Mouse (Mus musculus): ENCODE data around the gene Ikzf2.

Ikzf2 gene

DNA sequence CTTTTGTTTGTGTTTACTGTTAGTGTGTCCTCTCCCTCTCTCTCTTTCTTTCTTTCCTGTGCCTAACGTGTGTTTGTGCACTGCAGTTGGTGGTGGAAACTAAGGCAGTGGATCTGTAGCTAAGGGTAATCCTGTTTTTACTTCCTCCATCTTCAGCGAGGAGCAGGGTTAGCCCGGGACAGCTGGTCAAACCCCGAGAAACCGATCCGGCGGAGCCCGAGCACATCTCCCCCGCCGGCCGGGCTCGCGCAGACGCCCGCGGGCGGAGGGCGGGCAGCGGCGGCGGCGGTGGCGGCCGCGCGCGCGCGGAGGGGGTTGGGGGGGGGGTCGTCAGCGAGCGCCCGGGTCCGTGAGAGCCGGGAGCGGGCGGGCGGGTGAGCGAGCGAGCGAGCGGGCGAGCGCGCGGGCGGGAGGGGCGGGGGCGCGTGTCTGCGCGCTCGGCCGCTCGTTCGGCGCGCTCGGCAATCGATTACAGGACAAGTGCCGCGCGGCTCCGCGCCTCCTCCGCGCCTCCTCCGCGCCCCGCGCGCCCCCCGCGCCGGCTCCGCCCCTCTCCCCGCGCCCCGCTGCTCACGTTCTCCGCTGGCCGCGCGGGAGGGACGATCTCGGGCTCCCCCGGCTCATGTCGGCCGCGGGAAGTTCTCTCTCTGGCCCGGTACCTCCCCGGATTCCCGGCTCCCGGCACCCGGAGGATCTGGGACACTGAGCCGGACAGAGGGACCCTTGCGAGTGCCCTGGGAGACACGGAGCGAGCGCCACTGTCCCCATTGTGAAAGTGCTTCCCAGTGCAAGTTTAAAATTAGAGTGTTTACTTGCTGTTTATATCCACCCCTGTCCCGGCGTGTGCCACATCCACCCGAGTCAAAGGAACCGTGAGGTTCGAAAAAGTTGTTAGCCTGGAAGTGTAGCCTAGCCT, at the start of gene Ikzf2:
Gene Ikzf2 (minus strand): TSS at position 170 of the 916 bp plus-strand sequence.
- peak; percentile 67 to 71 for DNase-seq

DNA sequence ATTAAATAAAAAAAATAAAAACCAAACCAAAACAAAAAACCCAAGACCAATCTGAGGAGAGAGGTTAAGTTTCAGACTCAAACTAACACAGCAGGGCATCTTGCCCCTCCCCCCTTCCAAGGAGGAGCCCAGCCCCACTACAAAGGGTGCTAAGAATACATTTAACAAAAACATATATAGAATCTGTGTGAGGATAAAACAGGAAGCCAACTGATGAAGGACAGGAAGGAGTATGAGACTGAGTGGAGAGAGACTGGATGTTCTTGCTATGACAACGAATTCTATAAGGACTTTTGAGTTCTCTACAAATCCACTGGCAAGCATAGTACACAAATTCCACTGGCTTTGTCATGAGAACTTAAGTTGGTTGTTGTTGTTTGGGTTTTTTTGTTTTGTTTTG, 42.7 kb upstream of the Ikzf2 start:
- DNase-seq, result no peak

DNA sequence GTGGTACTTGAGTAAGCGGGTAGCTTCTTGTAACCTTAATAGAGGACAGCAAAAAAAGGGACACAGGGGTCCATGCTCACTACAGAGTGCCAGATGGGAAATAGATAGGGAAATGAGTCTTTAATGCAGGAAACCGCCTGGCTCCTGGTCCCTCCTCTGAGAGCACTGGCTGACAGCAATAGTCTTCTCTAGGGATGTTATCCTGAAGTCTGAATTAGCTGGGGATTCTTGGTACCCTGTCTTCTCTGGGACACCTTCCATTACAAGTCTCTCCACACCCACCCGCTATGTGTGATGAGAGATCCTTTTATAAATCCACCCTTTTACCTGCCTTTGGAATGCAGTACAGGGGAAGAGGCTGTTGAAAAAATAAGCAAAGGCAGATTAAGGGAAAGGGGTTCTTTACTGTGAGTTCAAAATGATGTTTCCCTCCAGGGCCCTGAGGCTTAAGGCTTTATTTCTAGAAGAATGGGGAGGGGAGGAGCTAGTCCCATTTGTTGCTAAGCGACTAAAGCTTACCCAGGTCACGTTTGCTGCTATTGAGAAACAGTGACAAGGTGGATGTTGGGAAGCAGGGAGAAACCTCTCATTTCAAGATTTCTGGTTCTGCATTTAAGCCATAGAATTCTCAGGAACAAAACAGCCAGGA, 42.1 kb upstream of the Ikzf2 start:
- DNase-seq, result peak in 1 of 2 experiments; percentile 2

- DNase-seq, result peak; percentile 28 to 34
Observed at GRCm38 (mm10) chr1:69727968-69728367, 40.9 kb upstream of the Ikzf2 start.

DNA sequence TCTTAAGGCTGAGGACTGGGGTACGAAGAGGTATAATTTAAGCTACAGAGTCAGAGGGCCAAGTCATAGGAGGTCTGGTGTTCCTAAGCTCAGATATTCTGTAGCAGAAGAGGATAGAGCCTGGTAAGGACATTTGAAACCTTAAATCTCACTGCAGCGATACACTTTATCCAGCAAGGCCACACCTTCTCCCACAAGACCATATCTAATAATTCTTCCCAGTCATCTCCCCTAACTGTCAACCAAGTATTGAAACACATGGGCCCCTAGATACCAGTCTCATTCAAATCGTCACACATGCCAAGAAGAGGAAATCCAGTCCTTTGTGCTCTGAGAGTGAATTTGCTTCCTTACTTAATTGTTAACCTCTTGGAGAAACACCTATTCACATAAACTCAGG, 30.1 kb upstream of the Ikzf2 start:
- DNase-seq, result no peak

DNA sequence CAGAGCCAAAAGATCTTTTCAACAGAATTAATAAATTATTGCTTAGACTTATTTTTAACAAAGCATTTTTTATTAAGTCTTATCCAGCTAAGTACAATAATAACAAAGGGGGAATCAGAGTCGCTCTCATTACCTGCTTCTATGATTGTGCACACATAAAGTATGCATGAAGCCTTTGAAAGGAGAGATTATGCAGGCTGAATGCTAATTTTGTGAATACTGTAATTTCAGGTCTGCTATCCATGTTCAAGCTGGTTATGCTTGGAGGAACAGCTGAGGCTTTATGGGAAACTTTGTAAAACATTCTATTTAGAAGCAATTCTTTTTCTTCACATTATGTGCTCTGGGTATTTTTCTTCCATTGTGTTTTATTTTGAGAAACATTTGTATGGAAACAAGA, 21.5 kb upstream of the Ikzf2 start:
- DNase-seq, result no peak

DNA sequence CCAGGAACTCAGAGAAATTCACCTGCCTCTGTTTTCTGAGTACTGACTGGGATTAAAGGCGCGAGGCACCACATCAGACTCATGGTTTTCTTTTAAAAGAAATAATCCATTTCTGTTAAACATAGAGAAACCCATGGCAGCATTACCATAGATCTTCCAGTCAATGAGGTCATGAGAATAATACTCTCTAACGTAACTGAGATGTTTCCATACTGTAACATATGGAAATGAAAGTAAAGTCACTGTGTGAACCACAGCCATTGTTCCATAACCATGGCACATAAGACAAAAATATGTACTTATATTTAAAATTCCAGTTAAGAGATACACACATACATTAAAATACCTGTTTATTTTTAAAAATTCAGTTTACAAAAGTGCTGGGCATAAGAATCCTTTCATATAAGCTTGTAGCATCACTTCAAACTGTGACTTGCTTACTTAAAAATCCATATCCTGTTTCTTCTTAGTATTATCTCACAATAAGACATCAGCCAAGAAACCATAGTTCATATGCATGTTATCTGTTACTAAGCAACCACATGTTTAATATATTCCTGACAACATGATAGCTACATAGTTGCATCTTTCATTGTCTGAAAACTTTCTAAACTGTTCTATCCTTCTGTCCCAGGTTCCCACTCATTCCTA, 16.6 kb upstream of the Ikzf2 start:
- no peak for DNase-seq

DNA sequence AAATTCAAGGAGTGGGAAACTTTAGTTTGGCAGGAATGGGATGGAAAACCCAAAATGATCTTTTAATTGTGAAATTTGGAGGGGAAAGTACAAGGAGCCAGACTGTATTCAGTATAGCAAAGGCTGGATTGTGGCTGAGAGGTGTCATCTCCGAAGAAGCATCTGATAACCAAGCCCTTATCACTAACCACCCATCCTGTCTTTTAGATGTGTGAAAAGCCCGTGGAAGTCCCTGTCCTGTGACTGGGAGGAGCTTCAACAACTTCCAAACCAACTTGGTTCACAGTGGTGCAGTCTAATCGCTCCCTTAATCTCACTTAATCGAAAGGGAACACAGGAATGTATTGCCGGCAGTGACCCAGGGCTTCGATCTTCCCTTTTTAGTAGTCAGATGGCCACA, 4.9 kb upstream of the Ikzf2 start:
- no peak for DNase-seq

DNA sequence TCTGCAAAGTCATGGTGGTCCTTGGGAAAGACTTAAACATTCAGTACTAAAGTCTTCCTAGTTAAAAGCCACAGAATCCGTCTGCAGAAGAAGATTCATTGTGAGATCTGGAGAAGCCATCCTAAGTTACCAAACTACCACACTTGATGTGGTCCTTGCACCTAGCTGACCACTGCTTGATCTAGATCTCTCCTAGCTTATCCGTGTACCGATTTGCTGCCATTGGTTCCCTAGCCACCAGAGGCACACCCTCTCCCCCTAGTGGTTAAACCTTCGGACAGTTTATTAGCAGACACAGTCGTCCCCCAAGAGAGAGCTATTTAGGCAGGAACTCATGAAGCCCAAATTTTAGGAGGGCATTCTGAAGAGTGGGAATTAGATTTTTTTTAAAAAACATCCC, 1.9 kb upstream of the Ikzf2 start:
- DNase-seq, result peak; percentile 53 to 72

DNA sequence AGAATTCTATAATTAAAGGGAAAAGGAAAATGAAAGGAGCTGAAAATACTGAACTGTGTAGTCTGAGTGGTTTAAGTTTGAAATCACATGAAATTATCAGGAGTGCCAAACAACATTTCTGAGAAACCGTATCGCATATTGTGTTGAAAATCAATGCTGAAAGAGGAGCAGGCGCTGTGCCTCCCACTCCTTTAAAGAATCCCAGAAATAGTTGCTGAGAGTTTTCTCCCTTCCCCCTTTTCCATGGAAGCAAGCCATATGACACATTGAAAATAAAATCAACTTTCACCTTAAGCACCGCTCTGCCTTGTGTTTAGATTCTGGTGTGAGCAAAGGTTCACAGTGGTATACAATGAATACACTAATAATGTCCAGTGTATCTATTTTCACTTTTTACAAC, 1.1 kb upstream of the Ikzf2 start:
- DNase-seq, result no peak

- DNase-seq, result no peak
Observed at GRCm38 (mm10) chr1:69686741-69687075, 337 bp downstream of the Ikzf2 start.

- DNase-seq, result no peak
Observed at GRCm38 (mm10) chr1:69685890-69686490, 1.1 kb downstream of the Ikzf2 start.

DNA sequence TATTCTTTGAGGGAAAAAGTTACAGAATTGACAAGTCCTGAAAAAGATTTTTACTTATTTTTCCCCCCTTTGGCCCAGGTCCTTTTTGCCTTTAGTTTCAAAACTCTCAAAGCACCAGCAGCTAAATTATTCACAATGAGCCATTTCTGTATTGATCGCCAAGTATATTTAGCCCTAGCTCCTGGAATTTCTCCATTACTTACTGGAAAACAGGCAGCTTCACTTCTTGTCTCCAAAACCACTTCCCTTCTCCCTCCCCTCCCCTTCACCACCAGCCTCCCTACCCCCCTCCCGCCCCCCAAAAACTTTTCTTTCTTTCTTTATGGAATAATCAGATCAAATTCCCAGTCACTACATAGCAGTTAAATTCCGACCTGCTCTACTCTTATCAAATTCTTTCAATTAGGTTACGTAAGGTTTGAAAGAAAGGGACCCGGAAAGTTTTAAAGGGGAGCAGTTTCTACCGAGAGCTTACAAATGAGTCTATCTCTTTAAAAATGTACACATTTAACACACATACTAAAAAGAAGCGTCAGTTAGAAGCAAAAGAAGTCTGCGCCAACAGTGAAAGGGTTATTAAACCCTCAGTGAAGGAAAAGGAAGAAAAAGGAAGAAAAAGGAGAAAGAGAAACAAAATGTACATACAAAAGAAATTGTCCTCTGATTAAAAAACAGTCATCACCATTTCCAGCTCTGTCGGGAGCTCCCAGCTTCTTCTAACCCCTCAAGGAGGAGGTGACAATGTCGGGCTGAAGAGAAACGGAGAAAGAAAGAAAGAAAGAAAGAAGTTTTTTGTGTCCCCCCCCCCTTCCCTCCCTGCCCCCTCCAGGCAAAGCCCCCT, 1.8 kb downstream of the Ikzf2 start:
- no peak for DNase-seq

- DNase-seq, result no peak
Observed at GRCm38 (mm10) chr1:69684280-69685040, 2.6 kb downstream of the Ikzf2 start.

GRCm38 (mm10) chr1:69683851-69684250, 3.2 kb downstream of the Ikzf2 start:
- no peak for DNase-seq

- no peak for DNase-seq
Observed at GRCm38 (mm10) chr1:69683058-69683457, 4.0 kb downstream of the Ikzf2 start.

DNA sequence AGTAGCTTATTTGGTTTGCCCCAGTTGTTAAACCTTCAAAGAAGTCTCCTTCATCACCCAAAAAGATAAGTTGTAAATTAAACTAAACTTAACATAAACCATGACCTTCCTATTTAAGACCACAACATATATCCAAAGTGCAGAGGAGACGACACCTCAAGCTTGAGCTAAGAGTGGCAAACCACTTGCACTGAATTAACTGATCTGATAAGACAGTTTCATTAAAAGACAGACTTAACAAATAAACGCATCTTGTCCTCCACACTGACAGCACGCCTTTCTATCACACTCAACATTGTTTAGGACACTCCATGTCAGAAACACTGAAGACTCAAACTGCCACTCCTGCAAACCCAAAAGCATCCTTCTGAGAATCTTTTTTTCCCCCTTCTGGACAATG, 4.8 kb downstream of the Ikzf2 start:
- DNase-seq, result no peak

- DNase-seq, result no peak
Observed at GRCm38 (mm10) chr1:69681003-69681402, 6.0 kb downstream of the Ikzf2 start.

GRCm38 (mm10) chr1:69680501-69680900, 6.5 kb downstream of the Ikzf2 start:
- DNase-seq, result no peak

DNA sequence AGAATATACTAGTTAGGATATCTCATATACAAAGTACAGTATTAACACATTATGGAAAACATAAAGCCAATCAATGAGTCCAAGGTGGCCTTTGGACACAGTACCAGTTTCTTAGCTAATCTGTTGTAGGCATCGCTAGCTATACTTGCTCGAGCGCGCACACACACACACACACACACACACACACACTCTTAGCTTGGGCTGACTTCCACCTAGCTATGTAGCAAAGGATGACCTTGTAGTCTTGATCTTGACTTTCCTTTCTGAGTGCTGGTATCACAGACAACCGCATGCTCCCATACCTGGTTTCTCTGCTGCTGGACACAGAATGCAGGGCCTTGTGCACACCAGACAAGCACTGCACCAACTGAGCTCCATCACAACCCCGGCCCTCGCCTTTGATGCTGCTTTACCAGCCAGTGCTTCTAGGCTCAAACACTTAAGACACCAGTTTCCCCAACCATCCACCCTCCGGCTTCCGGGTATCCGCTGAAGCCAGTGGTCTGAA, 17.1 kb downstream of the Ikzf2 start:
- DNase-seq, result no peak

DNA sequence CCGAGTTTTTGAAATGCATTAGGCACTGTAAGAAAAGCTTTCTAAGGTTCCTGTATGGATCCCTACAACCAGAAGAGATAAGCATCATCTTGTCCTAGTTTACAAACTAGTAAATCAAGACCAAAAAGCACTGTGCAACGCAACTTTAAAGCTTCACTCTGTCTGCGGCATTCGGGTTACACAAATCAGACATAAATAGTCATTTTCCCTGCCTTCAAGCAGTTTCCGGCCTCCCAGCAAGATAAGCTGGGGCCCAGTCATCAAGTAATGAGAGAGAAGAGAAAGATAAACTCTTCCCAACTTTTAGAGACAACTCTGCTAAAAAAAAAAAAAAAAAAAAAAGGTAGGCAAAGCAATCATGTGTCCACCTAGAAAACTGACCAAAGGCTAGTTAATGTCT, 19.6 kb downstream of the Ikzf2 start:
- DNase-seq, result no peak
